Mouse (Mus musculus) MEL (cell line): ENCODE measurements around the gene H2-M10.1. TPM values are rescaled to one million over a fixed set of nuclear protein-coding genes. Genes with fewer than 3 reads are reported as not detected.
"Not testable (repeated sequence)": the region's sequence is repeated elsewhere in the genome, so short reads cannot be mapped to it uniquely, and the experiment has no call there.

Experiments used
- DNase-seq: peaks from one replicate; pipeline ENCODE4 v3.0.0; 2011; ENCODE audit warnings: low read depth, low spot score
- H3K27ac ChIP-seq: 2 replicates; pipeline ENCODE4 v1.5.1; 2012; ENCODE audit warnings: low read depth, mild to moderate bottlenecking, control low read depth, low read length, moderate library complexity; ENCODE audit not compliant: control insufficient read depth
- H3K27me3 ChIP-seq, 2 experiments: fragments of 150-350 bp in 1 of 2; sonication (generic) in 1 of 2; 2 replicates each; pipeline ENCODE4 v1.6.1; 2012; ENCODE audit warnings: low read length in 2 of 2, mild to moderate bottlenecking in 2 of 2, improper control_type of control experiment in 1 of 2, moderate library complexity in 1 of 2; ENCODE audit not compliant: insufficient read depth in 2 of 2, control insufficient read depth in 1 of 2
- H3K36me3 ChIP-seq, 2 experiments: 2 replicates each; pipeline ENCODE4 v1.6.1; 2012 to 2014; ENCODE audit warnings: low read length in 2 of 2, improper control_type of control experiment in 1 of 2, inconsistent platforms in 1 of 2, mild to moderate bottlenecking in 1 of 2; ENCODE audit not compliant: insufficient read depth in 2 of 2, control insufficient read depth in 1 of 2
- H3K4me1 ChIP-seq, 2 experiments: fragments of 150-350 bp in 1 of 2; sonication (generic) in 1 of 2; 2 replicates each; pipeline ENCODE4 v1.6.1; 2012; ENCODE audit warnings: low read length in 2 of 2, improper control_type of control experiment in 1 of 2, mild to moderate bottlenecking in 1 of 2; ENCODE audit not compliant: insufficient read depth in 2 of 2, control insufficient read depth in 1 of 2
- H3K4me3 ChIP-seq, 2 experiments: fragments of 150-350 bp in 1 of 2; sonication (generic) in 1 of 2; 2 replicates each; pipeline ENCODE4 v1.5.1; 2012; ENCODE audit warnings: low read depth in 2 of 2, low read length in 2 of 2, mild to moderate bottlenecking in 2 of 2, moderate library complexity in 2 of 2, control low read depth in 1 of 2, improper control_type of control experiment in 1 of 2; ENCODE audit not compliant: control insufficient read depth in 1 of 2, insufficient read depth in 1 of 2
- H3K79me2 ChIP-seq: 2 replicates; pipeline ENCODE4 v1.6.1; 2012; ENCODE audit warnings: mild to moderate bottlenecking, low read length, moderate library complexity; ENCODE audit not compliant: control insufficient read depth, poor library complexity, insufficient read depth
- H3K9ac ChIP-seq: 2 replicates; pipeline ENCODE4 v1.6.1; 2012; ENCODE audit warnings: low read depth, mild to moderate bottlenecking, control low read depth, low read length, moderate library complexity; ENCODE audit not compliant: control insufficient read depth, poor library complexity, severe bottlenecking
- H3K9me3 ChIP-seq: fragments of 150-350 bp; sonication (generic); replicated peaks from 2 replicates; pipeline ENCODE4 v1.6.1; 2012; ENCODE audit warnings: mild to moderate bottlenecking, low read length, improper control_type of control experiment, moderate library complexity; ENCODE audit not compliant: insufficient read depth
- CTCF ChIP-seq, 3 experiments: IDR thresholded peaks in 2 of 3; conservative IDR thresholded peaks in 1 of 3; 2 replicates each; pipeline ENCODE4 v1.5.1; 2011 to 2012; ENCODE audit warnings: low read length in 3 of 3, low read depth in 2 of 3, mild to moderate bottlenecking in 2 of 3, improper control_type of control experiment in 1 of 3, inconsistent platforms in 1 of 3, mixed read lengths in 1 of 3, moderate library complexity in 1 of 3; ENCODE audit not compliant: control insufficient read depth in 1 of 3, insufficient read depth in 1 of 3, poor library complexity in 1 of 3, severe bottlenecking in 1 of 3
- KAT2A ChIP-seq: conservative IDR thresholded peaks from 2 replicates; pipeline ENCODE4 v1.6.1; 2012; ENCODE audit warnings: low read depth, low read length, improper control_type of control experiment, inconsistent platforms
- MYC ChIP-seq: IDR thresholded peaks from 2 replicates; pipeline ENCODE4 v1.6.1; 2011; ENCODE audit warnings: low read depth, mild to moderate bottlenecking, low read length, improper control_type of control experiment, moderate library complexity
- RAD21 ChIP-seq: IDR thresholded peaks from 2 replicates; pipeline ENCODE4 v1.6.1; 2011; ENCODE audit warnings: mild to moderate bottlenecking, low read depth, low read length, improper control_type of control experiment
- SMC3 ChIP-seq: IDR thresholded peaks from 2 replicates; pipeline ENCODE4 v1.6.1; 2011; ENCODE audit warnings: low read depth, low read length, improper control_type of control experiment
- USF2 ChIP-seq, 2 experiments: IDR thresholded peaks; 2 replicates each; pipeline ENCODE4 v1.6.1; 2011 to 2012; ENCODE audit warnings: improper control_type of control experiment in 2 of 2, low read length in 2 of 2, borderline replicate concordance in 1 of 2, inconsistent platforms in 1 of 2, low read depth in 1 of 2, mild to moderate bottlenecking in 1 of 2; ENCODE audit not compliant: insufficient read depth in 1 of 2
- ZNF384 ChIP-seq: IDR thresholded peaks from 2 replicates; pipeline ENCODE4 v1.6.1; 2012; ENCODE audit warnings: low read depth, mild to moderate bottlenecking, inconsistent platforms, low read length, improper control_type of control experiment
- polyA plus RNA-seq, 2 experiments: library from polyadenylated mRNA; stranded (reverse) in 1 of 2; unstranded in 1 of 2; fragments of >175 nt in 1 of 2; fragments of >200 nt in 1 of 2; gene quantifications; 2 replicates each; pipeline versions ENCODE4 v1.2.1 to v1.2.4; 2012; ENCODE audit warnings: low replicate concordance in 2 of 2, low read depth in 1 of 2; ENCODE audit not compliant: insufficient read length in 2 of 2, insufficient read depth in 1 of 2, missing spikeins in 1 of 2
- total RNA-seq: library from RNA; depleted of rRNA; stranded (reverse); fragments of 300-350 nt; gene quantifications from 2 replicates; pipeline ENCODE4 v1.2.3, GENCODE M21; 2012; rRNA removed

H2-M10.1 gene
- total RNA-seq = not detected in 2 replicates
- not detected for polyA plus RNA-seq

DNA sequence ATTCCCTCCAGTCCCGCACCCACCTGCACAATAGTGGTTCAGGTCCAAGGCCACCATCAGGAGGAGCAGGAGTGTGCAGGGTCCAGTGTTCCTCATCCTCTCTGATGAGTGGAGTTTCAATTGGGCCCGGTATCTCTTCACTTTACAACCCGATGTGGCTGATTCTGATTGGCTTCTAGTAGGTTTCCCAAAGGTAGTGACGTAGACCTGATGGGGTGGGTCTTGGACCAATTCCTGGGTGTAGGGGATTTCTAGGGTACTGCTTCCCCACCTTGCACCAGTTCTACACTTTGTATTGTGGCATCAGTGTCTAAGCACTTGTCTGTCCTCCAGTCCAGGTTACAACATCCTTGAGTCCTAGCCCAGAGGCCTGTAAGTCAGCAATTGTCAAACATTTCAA is at the start of gene H2-M10.1:
H2-M10.1 (minus strand) TSS at position 101 of the 400 bp plus-strand sequence.
- Histone ChIP-seq H3K27ac (no peak within 1 kb of the TSS), H3K9me3 (no peaks in the 10 kb centered on the region), H3K4me1 (no peaks in the 10 kb centered on the region), H3K4me3 (no peak within 1 kb of the TSS), H3K9ac (no peak within 1 kb of the TSS), H3K27me3 (no peaks in the 10 kb centered on the region; a peak in 1 of 4 replicates), H3K36me3 (no peaks in the 10 kb centered on the region), H3K79me2 (no peaks in the 10 kb centered on the region)
- no peak for DNase-seq
- TF ChIP-seq ZNF384 = no peak
- no peak for TF ChIP-seq USF2 (IDR thresholded peaks at IDR 0.05; ENCODE audit: borderline replicate concordance in 1 of 2, insufficient read depth in 1 of 2, low read depth in 1 of 2, low read length in 2 of 2)
- no peak for TF ChIP-seq KAT2A

DNA sequence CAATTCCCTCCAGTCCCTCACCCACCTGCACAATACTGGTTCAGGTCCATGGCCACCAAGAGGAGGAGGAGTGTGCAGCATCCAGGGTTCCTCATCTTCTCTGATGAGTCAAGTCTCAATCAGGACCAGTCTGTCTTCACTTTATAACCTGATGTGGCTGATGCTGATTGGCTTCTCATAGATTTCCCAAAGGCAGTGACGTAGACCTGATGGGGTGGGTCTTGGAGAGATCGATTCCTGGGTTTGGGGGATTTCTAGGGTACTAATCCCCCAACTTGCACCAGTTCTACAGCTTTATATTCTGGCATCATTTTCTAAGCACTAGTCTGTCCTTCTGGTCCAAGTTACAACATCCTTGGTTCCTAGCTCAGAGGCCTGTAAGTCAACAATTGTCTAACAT is 42.4 kb upstream of the H2-M10.1 start, which contains the start of gene H2-M10.3:
H2-M10.3 (minus strand) TSS at position 101 of the 400 bp plus-strand sequence.
- H3K4me1 ChIP-seq, DNase-seq, H3K27ac ChIP-seq, H3K9me3 ChIP-seq, H3K4me3 ChIP-seq, H3K79me2 ChIP-seq, H3K27me3 ChIP-seq, H3K36me3 ChIP-seq, H3K9ac ChIP-seq: not testable (repeated sequence)

GRCm38 (mm10) chr17:36362404-36362803 is 36.4 kb upstream of the H2-M10.1 start:
- H3K9me3 ChIP-seq, H3K79me2 ChIP-seq, H3K4me3 ChIP-seq, H3K27me3 ChIP-seq, DNase-seq, H3K4me1 ChIP-seq, H3K9ac ChIP-seq, H3K27ac ChIP-seq, H3K36me3 ChIP-seq: not testable (repeated sequence)

GRCm38 (mm10) chr17:36357512-36357911 is 31.6 kb upstream of the H2-M10.1 start:
- not testable (repeated sequence) for H3K79me2 ChIP-seq, H3K9me3 ChIP-seq, H3K4me3 ChIP-seq, H3K27me3 ChIP-seq, H3K9ac ChIP-seq, H3K36me3 ChIP-seq, H3K27ac ChIP-seq, H3K4me1 ChIP-seq
- TF ChIP-seq RAD21 = peak; percentile 52
- peak; percentile 29 to 82 (median 62); a peak in 4 of 6 replicates for TF ChIP-seq CTCF (IDR thresholded peaks at IDR 0.05 in 2 of 3, conservative IDR thresholded peaks at IDR 0.05 in 1 of 3; ENCODE audit: control insufficient read depth in 1 of 3, insufficient read depth in 1 of 3, low read depth in 2 of 3, low read length in 3 of 3, poor library complexity in 1 of 3, severe bottlenecking in 1 of 3)
- TF ChIP-seq SMC3 = peak; percentile 71
- 0 out of 2 replicates have a peak, but pooled peaks have one; percentile 22 for TF ChIP-seq MYC
- DNase-seq = peak; percentile 43
